Mouse (Mus musculus) megakaryocyte-erythroid progenitor cell, adult 5-6 weeks (primary cell): ENCODE data around the gene Urod. TPM values are rescaled to one million over a fixed set of nuclear protein-coding genes. Genes with fewer than 3 reads are reported as not detected.

Experiments used
- ATAC-seq: replicated peaks from 2 replicates; pipeline ENCODE4 v1.8.0; 2016; ENCODE audit warnings: mild to moderate bottlenecking, inconsistent platforms; ENCODE audit not compliant: severe bottlenecking, poor library complexity, low FRiP score, low TSS enrichment
- total RNA-seq, 2 experiments: library from RNA; stranded (forward) in 1 of 2; stranded (reverse) in 1 of 2; fragments of 200-1000, 215-1000 nt in 1 of 2; fragments of >200 nt in 1 of 2; fragmentation: Nextera tagmentation in 1 of 2; gene quantifications; 2 replicates each; pipeline ENCODE4 v1.2.3; 2014 to 2017

Urod gene
- total RNA-seq (2014; fragmentation: Nextera tagmentation) = 222 and 304 TPM in 2 replicates
- total RNA-seq (2017) = 130 and 163 TPM in 2 replicates

GRCm38 (mm10) chr4:116993672-116994621 lies at the start of gene Urod:
Gene Urod, minus strand, starts transcription at chr4:116994413.
- ATAC-seq = peak; percentile 80

GRCm38 (mm10) chr4:117041283-117041721 lies 47.1 kb upstream of the Urod start:
- no peak for ATAC-seq

DNA sequence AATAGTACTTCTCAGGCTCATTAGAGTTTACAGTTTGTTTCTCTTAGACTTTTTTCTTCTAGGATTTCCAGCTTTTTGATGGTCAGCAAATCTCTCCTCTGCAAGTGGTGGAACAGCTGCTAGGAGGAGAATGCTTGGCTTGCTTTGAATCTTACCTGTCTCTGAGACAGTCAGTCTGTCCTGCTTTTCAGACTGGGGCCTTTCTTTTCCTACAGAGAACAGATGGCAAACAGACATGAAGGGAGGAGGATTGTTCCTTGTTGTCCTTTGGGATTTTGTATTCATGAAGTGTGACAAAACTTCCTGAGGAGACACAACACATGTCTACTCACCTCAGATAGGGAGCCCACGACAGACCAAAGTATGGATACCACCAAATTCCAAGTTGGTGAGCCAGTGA lies 46.6 kb upstream of the Urod start:
- ATAC-seq = no peak

GRCm38 (mm10) chr4:117039925-117040687 lies 45.9 kb upstream of the Urod start:
- no peak for ATAC-seq

- ATAC-seq = peak; percentile 37
Observed at GRCm38 (mm10) chr4:117031105-117031504, 36.9 kb upstream of the Urod start.

DNA sequence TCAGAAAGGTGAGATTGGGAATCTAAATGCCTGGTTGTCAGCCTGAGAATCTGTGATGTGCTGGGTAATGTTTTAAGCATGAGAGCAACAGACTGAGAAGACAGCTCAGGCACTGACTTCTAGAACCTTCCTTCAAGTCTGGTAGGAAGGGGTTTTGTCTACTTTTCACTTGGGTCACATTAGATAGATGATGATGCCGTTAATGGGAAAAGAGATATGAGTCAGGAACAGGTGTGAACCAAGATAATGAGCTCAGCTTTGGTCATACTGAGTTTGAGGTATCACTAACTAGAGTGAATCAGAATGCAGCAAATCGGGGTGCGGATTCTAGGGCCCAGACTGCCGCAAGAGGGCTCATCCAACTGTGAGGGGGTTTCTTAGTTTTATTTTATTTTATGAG lies 29.3 kb upstream of the Urod start:
- no peak for ATAC-seq

DNA sequence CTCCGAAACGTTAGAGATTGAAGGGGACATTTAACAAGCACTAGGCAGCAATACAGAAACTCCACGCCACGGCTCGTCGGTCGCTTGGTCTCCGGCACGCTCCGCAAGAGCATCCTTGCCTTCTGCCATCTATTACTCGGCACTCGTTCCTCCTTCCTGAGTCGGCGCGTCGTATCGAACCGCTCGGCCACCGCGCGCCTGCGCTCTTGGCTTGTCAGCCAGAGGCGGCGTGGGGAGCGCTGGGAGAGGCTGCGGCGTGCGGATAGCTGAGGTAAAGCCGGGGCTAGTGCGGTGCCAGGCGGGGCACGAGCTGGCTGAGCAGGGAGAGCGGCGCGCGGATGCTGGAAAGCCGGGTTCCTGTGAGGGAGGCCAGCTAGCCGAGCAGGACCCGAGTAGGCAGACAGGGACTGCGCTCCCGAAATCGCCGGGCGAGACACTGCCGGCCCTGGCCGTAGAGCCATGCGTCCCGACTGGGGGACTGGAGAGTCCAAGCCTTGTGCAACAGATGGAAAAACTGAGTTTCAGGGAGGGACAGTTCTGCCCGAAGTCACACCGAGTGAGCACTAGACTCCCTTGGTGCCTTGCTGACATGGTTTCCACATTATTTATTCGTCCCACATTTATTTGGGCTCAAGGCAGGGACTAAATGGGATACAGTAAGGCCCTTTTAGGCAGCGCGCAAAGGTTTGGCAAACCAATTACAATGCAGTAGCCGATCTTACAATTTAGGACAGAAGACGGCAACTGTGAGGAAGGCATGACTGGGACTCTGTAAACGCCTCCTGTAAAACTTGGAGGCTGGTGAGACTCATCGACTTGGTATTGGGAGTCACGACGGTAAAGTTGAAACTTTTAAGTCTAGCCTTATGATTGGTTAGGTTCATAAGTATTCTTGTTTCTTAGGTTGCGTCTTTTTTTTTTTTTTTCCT lies 25.3 kb upstream of the Urod start, which contains the start of gene Eif2b3:
Gene Eif2b3, plus strand, starts transcription at position 197 of the 929 bp plus-strand sequence.
- peak; percentile 99 for ATAC-seq

DNA sequence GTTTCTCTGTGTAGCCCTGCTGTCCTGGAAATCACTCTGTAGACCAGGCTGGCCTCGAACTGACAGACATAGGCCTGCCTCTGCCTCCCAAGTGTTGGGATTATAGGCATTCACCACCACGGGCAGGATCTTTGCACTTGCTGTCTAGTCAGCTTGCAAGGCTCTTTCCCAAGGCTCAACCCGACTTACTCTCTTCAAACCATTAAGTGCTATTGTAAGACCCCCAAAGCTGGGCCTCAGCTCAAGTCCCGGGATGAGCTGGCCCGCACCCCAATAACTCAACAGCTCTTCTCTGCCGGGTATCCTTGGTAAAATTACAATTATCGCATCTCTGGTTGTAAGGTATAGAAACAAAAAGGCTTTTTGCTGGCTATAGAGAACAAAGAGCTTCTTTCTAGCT lies 24.1 kb upstream of the Urod start:
- no peak for ATAC-seq

- no peak; the same call in 1 of the 2 replicates for ATAC-seq
Observed at GRCm38 (mm10) chr4:117017738-117018137, 23.5 kb upstream of the Urod start.

DNA sequence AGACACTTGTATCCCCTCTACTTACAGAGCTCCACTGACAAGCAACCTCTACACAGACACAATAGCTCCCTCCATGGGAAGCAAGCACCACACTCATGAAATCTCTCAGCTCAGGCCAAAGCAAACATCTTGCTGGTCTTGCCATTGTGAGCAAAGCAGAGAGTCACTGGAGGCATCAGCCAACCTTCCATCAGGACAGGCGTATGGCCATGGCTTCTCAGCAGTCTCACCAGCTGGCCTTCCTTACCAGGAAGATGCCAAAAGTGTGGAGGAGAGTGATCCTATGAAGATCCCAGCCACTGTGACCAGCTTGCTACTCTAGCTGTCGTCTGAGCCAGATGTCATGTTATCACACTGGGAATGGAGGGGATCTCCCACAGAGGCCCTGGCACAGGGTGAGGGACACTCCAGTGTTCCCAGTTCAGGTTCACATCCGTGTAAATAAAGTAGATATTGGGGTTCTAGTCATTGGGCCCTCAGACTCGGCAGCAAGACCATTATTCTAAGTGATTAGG lies 20.7 kb upstream of the Urod start:
- no peak for ATAC-seq

- no peak for ATAC-seq
Observed at GRCm38 (mm10) chr4:117013596-117013995, 19.4 kb upstream of the Urod start.

DNA sequence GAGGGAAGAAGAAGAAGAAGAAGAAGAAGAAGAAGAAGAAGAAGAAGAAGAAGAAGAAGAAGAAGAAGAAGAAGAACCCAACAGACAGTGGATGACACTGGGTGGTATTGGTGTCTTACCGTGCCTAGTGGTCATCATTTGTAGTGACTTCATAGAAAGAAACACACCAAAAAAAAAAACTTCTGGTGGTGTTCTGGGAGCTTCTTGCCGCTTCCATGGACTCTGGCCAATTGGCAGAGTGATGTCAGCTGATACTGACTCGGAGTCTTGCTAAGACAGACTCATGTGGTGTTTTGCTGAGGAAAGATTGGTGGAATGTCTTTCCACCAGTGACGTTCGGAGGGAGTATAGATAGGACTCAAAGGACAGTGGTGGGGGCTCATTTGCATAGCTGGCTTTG lies 16.0 kb upstream of the Urod start:
- no peak for ATAC-seq

DNA sequence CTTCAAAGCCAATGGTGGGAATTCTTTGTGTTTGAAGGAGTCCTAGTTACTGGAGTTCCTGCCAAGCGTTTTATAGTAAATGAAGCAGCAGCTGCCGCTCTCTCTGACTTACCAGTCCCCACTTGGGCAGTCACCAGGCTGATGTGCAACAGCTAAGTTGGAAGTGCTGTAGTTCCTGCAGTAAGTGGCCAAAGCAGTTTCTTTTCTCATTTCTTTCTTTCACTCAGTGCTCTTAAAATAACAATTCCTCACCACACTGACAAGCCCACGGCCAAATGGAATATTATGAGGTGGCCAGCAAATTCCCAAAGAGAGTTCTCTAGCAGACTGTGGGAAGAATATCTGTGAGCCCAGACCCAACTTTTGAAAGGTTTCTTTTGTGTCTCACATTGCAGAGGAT lies 12.8 kb upstream of the Urod start:
- ATAC-seq = no peak

GRCm38 (mm10) chr4:117005611-117006400 lies 11.6 kb upstream of the Urod start:
- no peak for ATAC-seq

- ATAC-seq = no peak
Observed at GRCm38 (mm10) chr4:117004649-117005048, 10.4 kb upstream of the Urod start.

- ATAC-seq = peak; percentile 81
Observed at GRCm38 (mm10) chr4:117002543-117003521, 8.6 kb upstream of the Urod start.

GRCm38 (mm10) chr4:117001957-117002356 lies 7.7 kb upstream of the Urod start:
- no peak for ATAC-seq
